Mouse (Mus musculus) lung, postnatal 10 days (tissue): ENCODE measurements at regions not wholly inside any gene's neighbourhood (a gene's known extent, or its start where the extent isn't known, plus 50 kb on each side); places are given as distances from the start of the nearest gene placed in this dataset.

Experiments used
- DNase-seq: peaks from one replicate; pipeline ENCODE4 v3.0.0; 2021

DNA sequence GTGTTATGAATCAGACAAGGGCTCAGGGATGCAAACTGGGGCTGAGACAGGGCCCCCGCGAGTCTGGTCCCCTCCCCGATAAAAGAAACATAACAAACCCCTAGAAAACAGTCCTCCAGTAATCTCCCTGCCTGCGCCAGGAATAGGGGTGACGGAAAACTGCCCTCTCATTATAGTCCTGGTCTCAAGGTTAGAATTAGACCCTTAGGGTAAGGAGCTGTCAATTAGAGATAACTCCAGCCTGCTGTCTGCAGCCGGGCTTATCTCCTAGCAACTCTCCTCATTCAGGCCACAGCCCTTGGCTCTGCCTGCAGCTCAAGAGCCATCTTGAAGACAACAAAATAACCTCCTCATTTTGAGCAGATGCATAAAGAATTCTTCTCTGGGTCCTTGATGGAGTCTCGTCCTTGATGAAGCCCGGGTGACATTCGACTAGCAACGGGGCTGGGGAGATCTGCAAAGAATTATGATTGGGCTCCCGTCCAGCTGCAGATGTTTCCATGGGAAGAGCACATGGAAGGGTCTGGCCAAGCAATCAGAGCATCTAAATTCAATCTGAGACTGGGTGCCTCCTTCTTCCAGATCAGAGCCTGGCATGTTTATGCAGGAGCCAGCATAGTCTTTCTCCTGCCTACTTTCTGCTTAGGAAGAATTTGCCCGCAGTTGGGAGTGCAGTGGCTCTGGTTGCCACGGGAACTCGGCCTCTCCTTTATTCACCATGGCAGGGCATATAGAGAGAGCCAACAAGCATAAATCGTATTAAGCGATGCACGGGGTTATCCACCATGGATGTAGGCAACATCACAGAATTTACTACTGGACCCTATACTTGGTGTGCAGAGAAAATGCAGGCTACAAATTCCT is 281.2 kb downstream of the Sox11 start:
- no peak for DNase-seq

DNA sequence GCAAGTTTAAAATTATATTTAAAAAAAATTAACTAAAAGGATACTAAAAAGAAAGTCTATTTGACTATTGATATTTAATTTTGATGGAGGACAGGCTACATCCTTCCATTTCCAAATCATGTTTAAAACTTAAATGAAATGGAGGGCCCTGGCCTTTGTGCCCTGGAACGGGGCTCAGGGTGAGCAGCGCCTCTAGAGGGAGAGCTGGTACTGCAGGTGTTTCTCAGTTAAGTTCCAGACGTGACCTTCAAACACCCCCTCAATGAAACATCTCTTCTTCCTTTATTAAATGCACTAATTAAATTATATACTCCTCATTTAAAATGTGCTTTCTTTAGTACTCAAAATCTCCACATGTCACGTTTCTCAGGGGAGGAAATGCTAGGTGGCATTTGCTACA is 282.5 kb downstream of the Sox11 start:
- peak; percentile 22 for DNase-seq

DNA sequence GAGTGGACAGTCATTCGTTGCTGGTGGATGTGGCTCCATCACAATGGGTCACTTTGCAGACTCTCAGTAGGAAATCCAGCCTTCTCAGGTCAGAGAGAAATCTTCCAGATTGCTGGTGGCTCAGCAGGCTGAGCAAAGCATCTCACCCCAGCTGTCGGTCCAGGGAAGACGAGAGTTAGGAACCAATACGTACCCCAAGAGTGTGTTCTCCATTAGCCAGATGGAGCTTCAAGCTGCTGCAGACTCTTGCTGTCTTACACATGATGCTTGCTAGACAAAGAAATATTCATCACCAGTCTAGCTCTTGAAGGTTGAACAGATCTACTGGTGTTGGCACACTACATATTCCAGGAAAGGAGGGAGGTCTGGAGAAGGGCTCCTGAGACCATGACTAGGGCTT is 288.0 kb downstream of the Sox11 start:
- no peak for DNase-seq

DNA sequence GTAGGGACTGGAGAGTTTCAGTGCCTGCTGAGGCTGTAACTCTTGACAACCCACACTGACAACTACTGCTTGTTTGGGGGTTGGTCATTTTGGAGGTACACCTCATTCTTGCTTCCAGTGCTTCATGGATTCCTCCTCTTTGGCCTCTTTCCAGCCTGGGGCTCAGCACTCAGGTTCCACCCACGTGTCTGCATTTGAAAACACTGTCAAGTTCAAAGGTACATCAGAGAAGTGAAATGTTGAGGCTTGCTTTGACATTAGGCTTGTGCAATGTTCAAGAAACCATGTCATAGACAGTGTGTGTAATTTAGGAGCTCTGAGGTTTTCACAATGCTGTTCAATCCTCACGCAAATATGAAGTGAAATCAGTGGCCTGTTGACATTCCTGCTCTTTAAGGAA is 304.5 kb downstream of the Sox11 start:
- DNase-seq, result no peak

DNA sequence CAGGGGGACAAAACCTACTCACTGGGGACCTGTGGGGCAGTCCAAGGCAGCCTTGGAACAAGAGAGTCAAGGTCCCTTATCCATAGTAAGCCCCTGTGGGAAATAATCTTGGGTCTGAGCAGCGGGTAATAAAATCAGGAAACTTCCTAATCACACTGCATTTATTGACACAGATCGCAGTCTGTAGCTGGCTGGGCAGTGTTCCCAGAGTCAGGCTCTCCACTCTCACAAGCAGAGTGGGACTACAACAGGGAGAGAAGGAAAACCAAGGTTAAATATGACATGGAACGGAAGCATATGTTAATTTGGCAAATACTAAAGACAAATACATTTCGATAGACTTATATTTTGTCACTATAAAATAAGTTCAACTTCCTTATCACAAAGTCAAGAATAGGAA is 322.6 kb downstream of the Sox11 start:
- no peak for DNase-seq

DNA sequence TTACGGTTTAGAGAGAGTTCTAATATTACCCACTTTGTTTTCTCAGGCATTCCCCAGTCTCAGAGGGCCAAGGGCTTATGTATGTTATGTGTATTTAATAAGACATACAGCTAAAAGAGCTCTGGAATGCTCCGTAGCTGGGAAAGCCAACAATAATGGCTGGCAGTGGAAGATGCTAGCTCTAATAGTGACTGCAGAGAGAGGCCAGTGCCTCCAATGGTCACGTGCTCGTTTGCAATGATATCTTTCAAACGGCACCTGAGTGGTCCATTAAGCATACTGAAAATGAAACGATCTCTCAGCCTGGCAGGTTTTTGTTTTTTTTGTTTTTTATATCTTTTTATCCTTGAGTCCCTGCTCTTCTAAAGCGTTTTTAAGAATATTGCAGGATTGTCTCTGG is 324.0 kb downstream of the Sox11 start:
- DNase-seq, result no peak

DNA sequence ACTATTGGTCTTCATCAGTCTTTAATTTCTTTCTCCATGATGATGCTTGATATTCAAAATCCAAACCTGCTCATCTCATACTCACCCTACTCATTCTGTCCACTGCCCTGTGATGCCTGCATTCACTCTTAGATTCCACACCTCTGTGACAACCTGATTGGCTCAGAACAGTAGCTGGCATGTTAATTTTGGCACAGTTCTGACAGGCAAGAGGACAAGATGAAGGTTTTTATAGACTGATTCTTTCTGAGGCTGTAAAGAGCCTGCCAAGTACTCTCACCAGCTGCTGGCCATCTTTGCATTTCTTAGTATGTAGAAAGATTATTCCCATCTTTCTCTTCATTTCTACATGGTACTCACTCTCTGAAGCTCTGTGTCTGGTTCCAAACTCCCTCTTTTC is 343.1 kb downstream of the Sox11 start:
- DNase-seq, result no peak

DNA sequence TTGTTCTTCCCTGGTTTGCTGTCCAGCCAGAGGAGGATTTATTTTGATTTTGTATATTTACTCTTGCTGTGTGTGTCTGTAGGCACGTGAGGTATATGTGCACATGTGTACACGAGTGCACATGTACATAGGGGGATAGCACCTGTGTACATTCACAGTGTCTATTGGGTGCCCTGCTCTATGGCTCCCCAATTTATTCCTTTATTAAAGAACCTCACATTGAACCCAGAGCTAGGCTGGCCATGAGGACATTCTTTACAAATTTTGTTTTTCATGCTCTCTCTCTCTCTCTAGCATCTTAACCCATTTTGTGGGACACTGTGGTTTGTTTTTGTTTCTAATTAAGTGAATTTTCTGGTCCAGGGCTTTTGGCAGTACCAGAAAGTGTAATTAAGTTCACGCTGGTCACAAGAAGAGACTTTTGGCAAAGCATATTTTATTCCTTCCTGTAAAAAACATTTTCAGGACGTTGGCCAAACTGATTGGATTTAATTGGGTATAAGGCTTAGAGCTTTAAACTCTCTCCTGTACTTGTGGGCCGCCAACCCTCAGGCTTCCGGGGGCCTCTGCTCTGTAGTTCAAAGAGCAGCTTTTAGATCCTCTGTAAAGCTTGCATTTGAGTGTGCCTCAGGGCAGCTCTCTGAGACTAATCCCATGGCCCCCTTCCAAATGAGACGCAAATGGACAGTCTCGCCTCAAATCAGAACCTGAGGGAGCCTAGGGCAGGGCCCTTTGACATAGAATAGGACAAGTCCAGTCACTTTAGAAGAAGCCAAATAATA is 365.9 kb downstream of the Sox11 start:
- DNase-seq, result no peak

DNA sequence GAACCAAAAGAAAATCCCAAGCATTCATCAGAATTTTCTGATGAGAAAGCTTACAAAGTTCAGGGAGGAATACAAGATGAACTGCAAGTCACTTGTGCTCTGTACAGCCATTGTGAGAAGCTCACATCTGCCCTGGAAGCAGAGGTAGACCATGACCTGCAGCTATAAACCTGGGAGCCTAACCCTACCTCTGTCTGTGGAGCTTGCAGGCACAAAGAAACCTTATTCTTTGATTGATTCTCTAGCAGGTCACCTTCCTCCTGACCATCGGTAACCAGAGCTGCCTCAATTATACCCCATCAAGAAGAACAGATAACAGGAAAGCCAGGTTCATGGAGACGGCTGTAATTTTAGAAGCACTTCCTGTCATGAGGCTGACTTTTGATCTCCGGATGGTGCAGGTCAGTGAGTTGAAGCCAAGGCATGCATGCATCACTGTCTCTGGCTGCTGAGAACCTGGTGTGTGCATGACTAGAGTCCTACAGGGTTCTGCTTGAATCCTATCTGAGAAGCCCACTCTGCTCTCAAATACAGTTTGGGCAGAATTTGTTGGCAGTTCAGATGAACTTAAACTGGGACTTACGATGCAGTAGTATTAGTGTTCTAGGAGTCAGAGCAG is 369.8 kb downstream of the Sox11 start:
- DNase-seq, result no peak

DNA sequence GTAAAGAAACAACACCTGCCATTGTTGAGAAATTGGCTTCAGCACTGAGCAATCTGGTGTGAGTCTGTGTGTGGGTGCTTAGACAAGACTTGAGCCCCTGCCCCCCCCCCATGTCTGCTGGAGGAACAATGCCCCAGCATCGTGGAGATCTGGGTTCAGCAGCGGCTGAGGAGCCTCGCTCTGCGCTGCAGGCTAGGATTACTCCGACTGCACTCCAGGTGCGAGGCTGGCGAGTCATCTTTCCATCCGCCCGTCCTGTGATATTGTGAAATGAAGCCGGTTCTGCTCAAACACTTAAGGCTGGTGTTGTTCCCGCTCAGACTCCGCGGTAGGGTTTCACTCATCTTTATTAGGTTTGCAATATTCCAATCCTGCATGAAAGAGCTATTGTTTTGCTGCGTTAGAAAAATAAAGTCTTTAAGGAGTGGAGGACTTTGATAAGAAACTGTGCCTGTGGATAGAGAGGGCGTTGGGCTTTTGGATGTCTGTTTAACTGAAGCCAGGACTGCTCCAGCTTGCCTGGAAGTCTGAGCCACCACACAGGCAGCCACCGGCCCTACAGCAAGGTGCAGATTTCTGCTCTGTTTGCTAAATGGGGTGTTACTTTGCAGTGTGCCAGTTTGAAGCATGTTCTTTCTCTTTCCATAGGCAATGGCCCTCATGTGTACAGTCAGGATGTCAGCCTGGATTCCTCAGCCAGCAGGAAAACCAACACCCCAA is 375.2 kb downstream of the Sox11 start:
- no peak for DNase-seq

DNA sequence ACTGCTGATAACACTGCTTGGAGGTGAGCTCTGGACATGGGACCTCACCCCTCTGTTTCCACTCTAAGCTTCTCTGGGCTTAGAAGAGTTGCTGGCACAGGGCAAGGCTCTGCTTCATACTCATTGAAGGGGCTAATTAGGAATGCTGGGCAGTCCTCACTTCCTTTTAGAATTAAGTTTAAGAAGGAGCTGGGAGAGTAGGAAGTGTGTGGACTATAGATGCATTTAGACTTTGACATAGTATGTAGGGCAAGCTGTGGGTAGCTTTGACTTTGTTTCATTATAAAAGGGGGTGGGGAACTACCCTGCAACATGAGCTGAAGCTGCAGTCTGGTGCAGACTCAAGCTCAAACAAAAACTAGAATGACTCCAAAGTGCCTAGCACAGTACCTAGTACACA is 378.5 kb downstream of the Sox11 start:
- no peak for DNase-seq

DNA sequence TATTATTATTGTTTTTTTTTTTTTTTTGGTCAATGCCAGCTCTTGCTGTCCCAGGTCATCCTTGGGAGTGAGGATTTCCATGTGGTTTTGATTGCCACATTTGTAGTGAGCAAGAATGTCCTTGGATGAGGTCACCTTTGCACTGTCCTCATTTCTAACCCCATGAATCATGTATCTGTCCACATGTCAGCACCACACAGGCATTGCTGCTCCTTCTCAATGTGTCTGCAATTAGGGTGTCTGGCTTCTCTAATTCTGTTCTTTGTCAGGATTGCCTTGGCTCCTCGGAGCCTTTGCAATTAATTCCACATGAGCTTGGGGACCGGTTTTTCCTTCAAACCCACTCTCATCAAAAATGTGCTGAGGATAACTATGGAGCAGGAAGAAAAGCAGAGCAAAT is 402.5 kb downstream of the Sox11 start:
- DNase-seq, result no peak

DNA sequence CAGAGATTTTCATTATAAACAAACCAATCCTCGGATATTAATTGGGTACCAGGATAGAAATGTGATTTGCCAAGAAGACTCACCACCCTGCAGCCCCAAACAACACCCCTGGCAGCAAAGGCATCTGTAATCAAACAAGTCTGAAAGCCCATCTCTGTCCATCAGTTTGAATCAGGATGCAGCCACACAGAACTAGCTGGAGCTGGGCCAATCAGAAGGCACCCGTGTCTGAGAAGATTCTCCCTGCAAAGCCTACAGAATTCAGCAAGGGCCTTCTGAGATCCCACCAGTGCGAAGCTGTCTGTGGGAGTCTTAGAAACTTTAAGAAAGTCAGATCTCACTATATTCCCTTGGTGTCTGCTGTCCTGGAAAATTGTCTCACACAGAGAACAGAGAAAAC is 404.5 kb downstream of the Sox11 start:
- no peak for DNase-seq

DNA sequence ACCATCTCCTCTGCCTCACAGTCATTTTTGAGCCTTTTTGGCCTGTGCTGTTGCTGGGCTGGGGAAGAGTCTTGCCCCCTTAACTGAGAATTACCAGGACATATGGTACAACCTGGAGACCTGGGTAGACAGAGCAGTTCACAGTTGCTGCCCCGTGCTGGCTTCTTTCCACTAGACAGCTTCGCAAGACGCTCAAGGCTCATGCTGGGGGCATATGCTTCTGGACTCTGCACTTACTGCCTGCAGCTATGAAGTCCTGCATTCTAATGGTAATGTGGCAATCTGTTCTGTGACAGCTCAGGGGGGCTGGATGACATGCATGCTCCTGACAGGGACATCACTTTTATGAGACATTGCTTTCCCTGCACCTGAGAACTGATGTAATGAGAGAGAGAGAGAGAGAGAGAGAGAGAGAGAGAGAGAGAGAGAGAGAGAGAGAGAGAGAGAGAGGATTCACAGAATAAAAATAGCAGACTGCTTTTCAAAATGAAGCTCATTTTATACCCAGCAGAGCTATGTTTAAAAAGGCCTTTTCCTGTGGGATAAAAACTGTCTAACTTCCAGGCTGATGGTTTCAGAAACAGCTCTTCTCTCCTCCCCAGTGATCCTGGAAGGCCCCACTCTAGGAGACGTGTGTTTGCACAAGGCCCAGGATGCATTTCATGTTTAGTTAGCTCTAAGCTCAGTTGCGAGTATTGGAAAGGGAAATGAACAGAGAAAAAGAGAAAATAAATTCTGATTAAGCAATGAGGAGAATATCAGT is 405.5 kb downstream of the Sox11 start:
- DNase-seq, result no peak

DNA sequence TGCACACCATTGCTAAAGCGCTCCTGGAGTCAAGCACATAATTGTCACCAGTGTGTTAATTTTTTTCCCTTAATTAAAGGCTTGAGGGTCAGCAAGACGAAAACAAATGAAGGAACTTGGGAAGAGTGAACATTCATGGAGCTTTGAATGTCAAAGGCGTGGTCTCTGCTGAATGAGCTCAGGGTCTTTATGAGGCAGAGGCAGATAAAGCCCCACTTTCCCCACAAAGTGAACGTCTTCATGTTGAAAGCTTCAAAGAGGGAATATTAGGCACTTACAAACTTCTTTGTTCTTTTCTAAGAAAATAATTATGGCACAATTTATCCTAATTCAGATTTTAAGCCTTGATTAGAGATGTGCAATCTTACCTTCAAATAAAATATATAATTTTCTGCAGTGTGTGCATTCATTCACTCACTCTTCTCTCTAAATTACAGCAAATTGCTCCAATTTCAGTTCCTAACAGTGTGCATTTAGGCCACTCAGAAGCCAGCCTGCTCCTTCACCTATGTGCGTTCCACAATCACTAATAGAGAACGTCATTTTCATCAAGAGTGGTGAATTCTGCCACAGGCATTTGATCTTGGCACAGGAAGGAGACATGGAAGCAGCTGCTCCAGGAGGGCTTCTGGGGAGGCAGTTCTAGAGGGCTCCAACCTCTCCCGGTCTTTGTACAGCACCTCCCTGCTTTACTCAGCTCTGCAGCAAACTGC is 412.1 kb downstream of the Sox11 start:
- no peak for DNase-seq

DNA sequence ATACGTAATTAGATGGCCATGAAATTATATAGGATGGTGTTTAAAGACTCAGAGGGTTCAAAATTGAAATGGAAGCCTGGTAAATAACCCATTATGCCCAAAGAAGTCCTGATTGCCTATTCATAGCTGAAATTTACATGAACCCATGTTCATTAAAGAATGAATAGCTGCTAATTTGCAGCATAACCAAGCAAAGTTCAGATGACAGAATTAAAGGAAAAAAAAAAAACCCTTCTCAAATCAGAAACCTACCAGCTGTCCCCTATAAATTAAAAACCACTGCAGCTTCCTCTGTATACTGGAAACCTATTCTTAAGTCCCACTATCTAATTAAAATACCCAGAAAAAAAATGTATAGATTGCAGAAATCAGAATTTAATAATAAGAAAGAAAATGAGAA is 436.2 kb downstream of the Sox11 start:
- no peak for DNase-seq

DNA sequence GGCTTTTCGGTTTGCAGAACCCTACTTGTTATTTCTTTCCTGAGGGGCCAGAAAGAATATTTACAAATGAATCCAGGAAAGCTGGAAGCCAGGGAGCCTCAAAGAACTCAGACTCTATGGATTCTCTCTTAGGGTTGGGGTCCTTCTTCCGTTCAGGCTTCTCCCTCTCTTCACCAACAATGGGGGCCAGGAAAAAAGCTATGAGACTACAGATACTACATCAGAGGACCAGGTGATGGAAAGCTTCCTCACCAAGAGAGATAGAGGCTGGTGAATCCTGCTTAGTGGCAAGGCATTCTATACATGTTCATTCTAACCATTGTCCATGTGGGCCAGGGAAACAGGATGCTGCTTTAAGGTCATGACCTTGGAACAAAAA is 434.9 kb downstream of the Cmpk2 start:
- DNase-seq, result no peak

DNA sequence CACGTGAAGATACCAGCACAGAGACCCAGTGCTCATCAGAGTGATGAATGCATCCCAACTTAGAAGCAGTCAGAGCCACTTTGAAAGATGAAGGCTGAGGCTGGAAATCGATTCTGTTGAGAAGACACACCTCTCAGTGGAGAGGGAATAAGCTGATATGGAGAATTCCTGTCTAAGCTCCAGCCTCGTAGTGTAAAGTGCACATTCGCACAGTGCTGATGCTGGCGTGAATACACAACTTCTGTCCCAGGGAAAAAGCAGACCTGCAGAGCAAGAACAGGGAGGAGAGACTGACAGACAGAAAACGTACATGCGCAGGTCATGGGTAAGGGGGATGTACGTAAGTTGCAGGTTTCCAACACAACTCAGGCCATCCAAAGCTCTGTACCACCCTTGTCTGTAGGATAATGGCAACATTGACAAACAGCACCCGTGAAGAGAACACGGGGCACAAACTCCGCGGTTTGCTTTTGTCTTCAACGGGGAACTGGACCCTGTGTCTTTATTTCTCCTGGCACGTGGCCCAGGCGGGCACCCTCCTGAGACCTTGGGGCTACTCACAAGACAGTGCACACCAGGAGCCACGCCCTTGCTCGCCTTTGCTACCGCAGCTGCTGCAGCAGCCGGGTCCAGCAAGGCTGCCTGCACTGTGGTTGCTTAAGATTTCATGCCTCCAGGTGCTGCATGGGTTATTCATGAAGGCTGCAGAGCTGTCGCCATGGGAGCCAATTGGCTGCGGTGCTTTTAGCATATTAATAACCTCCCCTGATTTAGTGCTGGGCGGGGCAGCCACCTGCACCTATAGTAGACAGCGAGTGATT is 434.3 kb downstream of the Cmpk2 start:
- no peak for DNase-seq

DNA sequence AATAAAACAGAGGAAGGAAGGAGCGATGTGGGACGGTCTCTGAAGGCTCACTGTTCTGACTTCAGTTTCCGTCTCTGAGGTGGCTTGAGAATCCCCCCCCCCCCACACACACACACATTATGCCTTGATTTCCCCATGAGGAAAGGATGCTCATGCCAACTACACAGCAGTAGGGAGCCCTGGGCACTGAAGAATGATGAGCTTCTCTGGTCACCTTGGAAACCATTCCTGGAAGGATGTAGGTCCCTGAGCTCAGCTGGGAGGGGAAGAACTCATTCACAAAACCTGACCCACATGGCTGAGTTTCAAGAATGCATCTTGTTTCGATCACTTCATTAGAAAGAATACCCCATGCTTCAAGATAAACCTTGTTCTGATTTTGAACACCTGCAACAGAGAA is 422.2 kb downstream of the Cmpk2 start:
- no peak for DNase-seq

DNA sequence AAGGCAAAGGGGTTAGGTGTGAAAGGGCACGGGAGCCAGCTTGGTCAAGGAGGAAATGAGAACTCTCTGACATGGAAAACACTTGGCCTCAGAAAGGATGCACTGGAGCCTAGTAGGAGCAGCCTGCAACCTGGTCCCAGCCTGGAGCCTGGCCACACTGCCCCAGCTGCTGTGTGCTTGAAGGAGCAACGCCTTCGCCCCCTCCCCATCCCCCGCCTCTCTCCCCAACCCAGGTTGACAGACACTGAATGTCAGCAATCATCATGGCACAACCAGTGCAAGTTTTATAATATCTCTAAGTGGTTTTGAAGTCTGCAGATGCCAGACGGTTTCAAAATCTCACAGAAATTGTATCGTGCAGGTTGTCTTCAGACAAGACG is 417.6 kb downstream of the Cmpk2 start:
- no peak for DNase-seq
